Mouse (Mus musculus) heart, postnatal 10 days (tissue): Measurements from ENCODE around the gene Hbp1. TPM values are rescaled to one million over a fixed set of nuclear protein-coding genes. Genes with fewer than 3 reads are reported as not detected.

Experiments
- total RNA-seq, 2 experiments: library from RNA; stranded (reverse); gene quantifications; 2 replicates each; pipeline ENCODE4 v1.2.3; 2021

Hbp1 gene
- total RNA-seq, 2 experiments from 2014 or later: 87.8 to 90.0 TPM

Other genes starting within 250 kb of the Hbp1 start
- 10 to 100 TPM; 11.7 to 16.0 TPM for gene Gpr22, start 236.6 kb downstream of the Hbp1 start, total RNA-seq
- gene Prkar2b, start 110.8 kb upstream of the Hbp1 start, total RNA-seq: 10 to 100 TPM; 15.3 to 51.6 TPM